Mouse (Mus musculus): ENCODE measurements around the gene Stap1.

- no peak for TF ChIP-seq CTCF (IDR thresholded peaks at IDR 0.05; ENCODE audit: borderline replicate concordance, insufficient read depth, low read length)
- TF ChIP-seq POLR2A (IDR thresholded peaks at IDR 0.05; ENCODE audit: low read depth, low read length): no peak
These were observed 27.4 kb downstream of the Stap1 start for GRCm38 (mm10) chr5:86098988-86099387.
